Mouse (Mus musculus): ENCODE measurements around the gene Slc26a6. TPM values are rescaled to one million over a fixed set of nuclear protein-coding genes. Genes with fewer than 3 reads are reported as not detected.

Slc26a6 gene
- total and polyA plus RNA-seq, 2 experiments from 2014 or later, result 20.0 to 31.8 TPM

DNA sequence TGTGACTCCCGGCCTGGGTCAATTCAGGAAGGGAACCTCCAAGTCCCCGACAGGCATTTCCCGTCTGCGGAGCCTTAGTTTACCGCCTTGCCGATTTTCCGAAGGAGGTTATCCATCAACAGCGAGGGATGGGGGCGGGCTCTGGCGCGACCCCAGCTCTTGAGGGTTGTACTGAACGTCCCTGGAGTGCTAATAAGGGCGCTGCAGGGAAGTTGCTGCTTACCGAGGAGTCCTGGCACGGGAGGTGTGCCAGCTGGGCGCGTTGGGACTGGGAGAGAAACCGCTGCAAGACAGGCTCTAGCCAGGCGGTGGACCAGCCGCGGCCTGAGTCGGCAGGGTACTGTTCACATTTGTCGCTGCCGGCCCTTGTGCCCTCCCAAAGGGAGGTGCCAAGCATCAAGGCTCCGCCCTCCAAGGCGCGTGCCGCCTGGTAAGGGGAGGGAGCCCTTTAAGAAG, 1.2 kb downstream of the Slc26a6 start:
- H3K27me3 ChIP-seq (ENCODE audit: insufficient read depth, low read length), result no peaks in the 10 kb centered on the region
- peak overlapping the region; percentile 69 for H3K4me2 ChIP-seq (ENCODE audit: low read depth, low read length)
- peak overlapping the region; percentile 84 for H3K27ac ChIP-seq
- peak overlapping the region; percentile 66 for H3K4me3 ChIP-seq (ENCODE audit: low read length)
- 0 out of 2 replicates have a peak, but pooled peaks cover 8% of the 10 kb centered on the region for H3K4me1 ChIP-seq (ENCODE audit: insufficient read depth, low read length)
- under 1% methylated on average over 28 of the region's 28 CpGs for WGBS
- H3K9me3 ChIP-seq (ENCODE audit: low read length), result no peaks in the 10 kb centered on the region
- H3K36me3 ChIP-seq (ENCODE audit: insufficient read depth, low read length), result peaks cover 31% of the 10 kb centered on the region
- TF ChIP-seq CTCF (IDR thresholded peaks at IDR 0.05; ENCODE audit: low read depth), result no peak
- DNase-seq (ENCODE audit: low spot score) (peak; percentile 93), ATAC-seq (peak; percentile 85)
- peak overlapping the region; percentile 62 for H3K9ac ChIP-seq (replicated peaks; ENCODE audit: low read length)

DNA sequence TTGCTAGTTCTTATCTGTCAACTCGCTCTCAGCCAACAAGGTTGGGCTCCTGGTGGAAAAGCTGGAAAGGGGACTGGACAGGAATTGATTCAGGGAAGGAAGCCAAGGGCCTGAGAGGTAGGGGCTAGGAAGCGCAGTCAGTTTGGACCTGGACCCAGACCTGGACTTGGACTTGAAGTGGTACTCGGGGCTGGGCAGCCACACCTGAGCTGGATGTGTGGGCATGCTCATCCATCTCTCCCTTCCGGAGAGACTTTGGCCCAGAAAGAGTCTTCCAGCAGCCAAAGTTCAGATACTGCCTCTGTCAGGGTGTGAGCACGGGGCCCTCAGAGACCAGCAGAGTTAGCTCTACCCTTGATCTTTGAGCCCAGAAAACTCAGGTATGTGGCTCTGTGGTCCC, 2.3 kb downstream of the Slc26a6 start:
- H3K27ac ChIP-seq, result no peak overlapping the region
- no peaks in the 10 kb centered on the region for H3K9me3 ChIP-seq (ENCODE audit: low read length)
- H3K36me3 ChIP-seq (ENCODE audit: insufficient read depth, low read length), result peaks cover 32% of the 10 kb centered on the region
- H3K4me3 ChIP-seq (ENCODE audit: low read length), result 0 out of 2 replicates have a peak overlapping the region, but pooled peaks have one; percentile 66
- H3K4me1 ChIP-seq (ENCODE audit: insufficient read depth, low read length), result 0 out of 2 replicates have a peak, but pooled peaks cover 8% of the 10 kb centered on the region
- no peak for TF ChIP-seq CTCF (IDR thresholded peaks at IDR 0.05; ENCODE audit: low read depth)
- 60% methylated on average over 5 of the region's 5 CpGs for WGBS
- no peak for ATAC-seq
- H3K27me3 ChIP-seq (ENCODE audit: insufficient read depth, low read length), result no peaks in the 10 kb centered on the region
- DNase-seq (ENCODE audit: low spot score), result no peak
- H3K4me2 ChIP-seq (ENCODE audit: low read depth, low read length), result peak overlapping the region; percentile 69; the same call in 1 of the 2 replicates
- H3K9ac ChIP-seq (replicated peaks; ENCODE audit: low read length), result 0 out of 2 replicates have a peak overlapping the region, but pooled peaks have one; percentile 62

DNA sequence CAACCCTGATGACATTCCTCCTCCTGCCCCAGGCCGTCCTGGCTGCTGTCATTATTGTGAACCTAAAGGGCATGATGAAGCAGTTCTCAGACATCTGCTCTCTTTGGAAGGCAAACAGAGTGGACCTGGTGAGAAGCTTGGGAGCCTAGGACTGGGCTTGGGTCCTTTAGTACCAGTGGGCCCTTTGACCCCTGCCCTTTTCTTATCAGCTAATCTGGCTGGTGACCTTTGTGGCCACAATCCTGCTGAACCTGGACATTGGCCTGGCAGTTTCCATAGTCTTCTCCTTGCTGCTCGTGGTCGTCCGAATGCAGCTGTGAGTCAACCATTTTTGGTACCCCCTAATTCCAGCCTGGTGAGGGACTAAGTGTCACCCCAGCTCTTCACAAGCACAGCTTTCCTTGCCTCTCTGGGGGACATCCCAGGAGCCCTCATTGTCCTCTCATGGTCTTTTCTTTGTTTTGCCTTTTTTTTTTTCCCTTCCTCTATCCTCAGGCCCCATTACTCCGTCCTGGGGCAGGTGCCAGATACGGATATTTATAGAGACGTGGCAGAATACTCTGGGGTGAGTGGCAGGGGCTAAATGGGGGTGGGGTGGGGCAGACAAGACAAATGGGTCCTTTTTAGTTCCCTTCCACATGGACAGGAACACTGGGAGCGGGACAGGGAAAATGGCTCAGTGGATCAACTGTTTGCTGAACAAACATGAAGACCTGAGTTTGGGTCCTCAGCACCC, 5.9 kb downstream of the Slc26a6 start:
- H3K27ac ChIP-seq, result no peak overlapping the region
- H3K9ac ChIP-seq (replicated peaks; ENCODE audit: low read length), result no peak overlapping the region
- no peak for TF ChIP-seq CTCF (IDR thresholded peaks at IDR 0.05; ENCODE audit: low read depth)
- H3K4me2 ChIP-seq (ENCODE audit: low read depth, low read length), result no peak overlapping the region
- 79% methylated on average over 8 of the region's 8 CpGs for WGBS
- no peaks in the 10 kb centered on the region for H3K27me3 ChIP-seq (ENCODE audit: insufficient read depth, low read length)
- H3K36me3 ChIP-seq (ENCODE audit: insufficient read depth, low read length), result peaks cover 39% of the 10 kb centered on the region
- no peak for DNase-seq (ENCODE audit: low spot score)
- ATAC-seq, result no peak
- H3K4me3 ChIP-seq (ENCODE audit: low read length), result no peak overlapping the region
- H3K4me1 ChIP-seq (ENCODE audit: insufficient read depth, low read length), result 0 out of 2 replicates have a peak, but pooled peaks cover 8% of the 10 kb centered on the region
- H3K9me3 ChIP-seq (ENCODE audit: low read length), result no peaks in the 10 kb centered on the region

DNA sequence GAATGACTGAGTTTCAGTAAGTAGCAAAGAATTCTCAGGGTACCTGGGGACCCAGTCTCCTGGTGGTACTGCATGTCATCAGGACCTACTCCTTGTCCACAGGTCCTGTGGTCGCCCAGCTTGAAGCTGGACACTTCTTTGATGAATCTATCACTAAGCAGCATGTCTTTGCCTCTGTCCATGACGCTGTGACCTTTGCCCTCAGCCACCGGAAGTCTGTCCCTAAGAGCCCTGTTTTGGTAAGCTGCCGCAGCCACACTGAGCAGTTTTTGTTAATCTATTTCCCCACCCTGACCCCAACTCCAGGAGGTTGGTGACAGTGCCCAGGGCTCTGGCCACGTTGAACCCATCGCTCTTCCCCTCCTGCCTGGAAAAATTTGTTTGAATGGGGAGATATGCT, 59.2 kb downstream of the Slc26a6 start:
- 75% methylated on average over 6 of the region's 6 CpGs for WGBS
- ATAC-seq (no peak), DNase-seq (ENCODE audit: low spot score) (no peak)
- Histone ChIP-seq H3K4me2 (ENCODE audit: low read depth, low read length) (no peak overlapping the region), H3K27ac (no peak overlapping the region), H3K9me3 (ENCODE audit: low read length) (no peaks in the 10 kb centered on the region), H3K27me3 (ENCODE audit: insufficient read depth, low read length) (no peaks in the 10 kb centered on the region), H3K4me1 (ENCODE audit: insufficient read depth, low read length) (peaks cover 6% of the 10 kb centered on the region), H3K36me3 (ENCODE audit: insufficient read depth, low read length) (no peaks in the 10 kb centered on the region), H3K9ac (replicated peaks; ENCODE audit: low read length) (no peak overlapping the region), H3K4me3 (ENCODE audit: low read length) (no peak overlapping the region)
- TF ChIP-seq CTCF (IDR thresholded peaks at IDR 0.05; ENCODE audit: low read depth), result no peak

DNA sequence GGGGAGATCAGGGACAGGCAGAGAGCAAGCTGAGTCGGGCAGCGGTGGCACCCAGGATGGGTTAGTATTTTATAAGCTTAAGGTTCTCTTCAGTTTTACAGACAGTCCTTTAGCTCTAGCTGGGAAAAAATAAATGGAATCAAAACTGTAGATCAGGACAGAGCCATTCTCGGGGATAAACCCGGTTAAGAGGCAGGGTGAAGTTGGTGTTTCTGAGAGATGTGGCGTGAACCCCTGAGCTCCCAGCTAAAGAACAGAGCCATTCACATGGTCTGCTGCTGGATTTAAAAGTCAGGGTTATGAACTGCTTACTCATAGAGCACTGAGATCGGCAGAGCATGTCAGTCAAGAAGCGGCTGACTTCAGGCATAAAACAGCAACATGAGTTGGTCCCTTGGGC, 60.1 kb downstream of the Slc26a6 start:
- H3K9ac ChIP-seq (replicated peaks; ENCODE audit: low read length), result no peak overlapping the region
- H3K4me2 ChIP-seq (ENCODE audit: low read depth, low read length), result no peak overlapping the region
- WGBS, result 81% methylated on average over 7 of the region's 7 CpGs
- ATAC-seq (no peak), DNase-seq (ENCODE audit: low spot score) (no peak)
- no peaks in the 10 kb centered on the region for H3K27me3 ChIP-seq (ENCODE audit: insufficient read depth, low read length)
- no peak overlapping the region for H3K4me3 ChIP-seq (ENCODE audit: low read length)
- TF ChIP-seq CTCF (IDR thresholded peaks at IDR 0.05; ENCODE audit: low read depth), result no peak
- H3K27ac ChIP-seq, result no peak overlapping the region
- peaks cover 6% of the 10 kb centered on the region for H3K4me1 ChIP-seq (ENCODE audit: insufficient read depth, low read length)
- H3K9me3 ChIP-seq (ENCODE audit: low read length), result no peaks in the 10 kb centered on the region
- H3K36me3 ChIP-seq (ENCODE audit: insufficient read depth, low read length), result no peaks in the 10 kb centered on the region

DNA sequence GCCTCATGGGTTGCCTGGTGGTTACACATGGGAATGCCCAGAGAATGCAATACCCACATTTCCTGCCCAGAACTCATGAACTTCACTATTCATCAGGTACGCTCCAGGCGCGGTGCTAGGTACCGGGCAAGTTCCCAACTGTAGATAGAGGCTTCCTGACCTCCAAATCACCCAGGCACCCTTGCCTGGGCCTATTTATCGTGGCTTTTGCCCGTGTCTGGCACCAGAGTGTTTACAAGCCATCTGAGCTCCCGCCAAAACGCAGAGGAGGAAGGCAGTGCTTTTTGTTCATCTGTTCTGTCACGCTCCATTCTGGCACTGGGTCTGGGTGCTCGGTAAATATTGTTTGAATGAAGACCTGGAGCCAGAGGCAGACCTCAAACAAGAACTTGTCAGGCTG, 60.5 kb downstream of the Slc26a6 start:
- TF ChIP-seq CTCF (IDR thresholded peaks at IDR 0.05; ENCODE audit: low read depth), result no peak
- DNase-seq (ENCODE audit: low spot score) (peak; percentile 18), ATAC-seq (no peak)
- Histone ChIP-seq H3K9ac (replicated peaks; ENCODE audit: low read length) (no peak overlapping the region), H3K9me3 (ENCODE audit: low read length) (no peaks in the 10 kb centered on the region), H3K27ac (peak overlapping the region; percentile 61), H3K4me2 (ENCODE audit: low read depth, low read length) (no peak overlapping the region), H3K4me3 (ENCODE audit: low read length) (no peak overlapping the region), H3K4me1 (ENCODE audit: insufficient read depth, low read length) (peaks cover 6% of the 10 kb centered on the region), H3K36me3 (ENCODE audit: insufficient read depth, low read length) (no peaks in the 10 kb centered on the region), H3K27me3 (ENCODE audit: insufficient read depth, low read length) (no peaks in the 10 kb centered on the region)
- 51% methylated on average over 10 of the region's 10 CpGs for WGBS

DNA sequence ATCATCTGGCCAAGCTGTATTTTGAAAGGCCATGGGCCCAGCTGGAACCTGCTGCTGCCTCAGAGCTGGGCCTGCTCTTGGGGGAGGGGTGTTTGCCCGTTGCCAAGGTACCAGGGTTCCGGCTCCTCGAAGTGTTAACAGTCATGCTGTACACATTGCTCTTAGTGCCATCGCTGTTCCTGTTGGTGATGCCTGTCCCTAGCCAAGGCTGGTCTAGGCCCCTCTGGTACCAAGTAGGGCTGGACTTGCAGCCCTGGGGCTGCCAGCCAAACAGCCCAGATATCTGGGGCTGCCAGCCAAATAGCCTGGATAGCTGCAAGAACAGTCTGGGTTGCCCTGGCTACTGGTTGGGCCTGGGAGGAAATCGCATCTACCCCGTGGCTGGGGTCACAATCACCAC, 61.4 kb downstream of the Slc26a6 start, which contains the start of gene Tmem89:
Gene Tmem89, plus strand, starts transcription at position 129 of the 400 bp plus-strand sequence.
- H3K9me3 ChIP-seq (ENCODE audit: low read length), result no peaks in the 10 kb centered on the region
- H3K27ac ChIP-seq, result peak within 1 kb of the TSS; percentile 61
- H3K9ac ChIP-seq (replicated peaks; ENCODE audit: low read length), result no peak within 1 kb of the TSS
- no peak within 1 kb of the TSS for H3K4me3 ChIP-seq (ENCODE audit: low read length)
- ATAC-seq (peak; percentile 98), DNase-seq (ENCODE audit: low spot score) (peak; percentile 91)
- no peaks in the 10 kb centered on the region for H3K27me3 ChIP-seq (ENCODE audit: insufficient read depth, low read length)
- TF ChIP-seq CTCF (IDR thresholded peaks at IDR 0.05; ENCODE audit: low read depth), result no peak
- H3K4me2 ChIP-seq (ENCODE audit: low read depth, low read length), result no peak within 1 kb of the TSS
- H3K4me1 ChIP-seq (ENCODE audit: insufficient read depth, low read length), result peaks cover 6% of the 10 kb centered on the region
- no peaks in the 10 kb centered on the region for H3K36me3 ChIP-seq (ENCODE audit: insufficient read depth, low read length)
- WGBS, result 32% methylated on average over 6 of the region's 6 CpGs
